Mouse (Mus musculus) cerebellum, adult 9-11 months (tissue): ENCODE results near the gene Foxj1.
"Not testable (repeated sequence)": the region's sequence is repeated elsewhere in the genome, so short reads cannot be mapped to it uniquely, and the experiment has no call there.

Experiments used
- DNase-seq: peaks from one replicate; pipeline ENCODE4 v3.0.0; 2022

Foxj1 gene

GRCm38 (mm10) chr11:116335244-116336036 is at the start of gene Foxj1:
Foxj1 (minus strand) TSS chr11:116335399.
- peak; percentile 85 for DNase-seq

GRCm38 (mm10) chr11:116384171-116384570 is 49.0 kb upstream of the Foxj1 start:
- DNase-seq: no peak

DNA sequence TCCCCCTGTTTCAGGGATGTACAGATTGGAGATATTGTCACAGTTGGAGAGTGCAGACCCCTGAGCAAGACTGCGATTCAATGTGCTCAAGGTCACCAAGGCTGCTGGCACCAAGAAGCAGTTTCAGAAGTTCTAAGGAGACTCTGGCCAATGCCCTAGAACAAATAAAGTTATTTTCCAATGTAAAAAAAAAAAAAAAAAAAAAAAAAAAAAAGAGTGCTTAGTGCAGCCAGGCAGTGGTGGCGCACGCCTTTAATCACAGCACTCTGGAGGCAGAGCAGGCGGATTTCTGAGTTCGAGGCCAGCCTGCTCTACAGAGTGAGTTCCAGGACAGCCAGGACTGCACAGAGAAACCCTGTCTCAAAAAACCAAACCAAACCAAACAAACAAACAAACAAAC is 47.9 kb upstream of the Foxj1 start:
- DNase-seq: not testable (repeated sequence)

GRCm38 (mm10) chr11:116380767-116381166 is 45.6 kb upstream of the Foxj1 start:
- DNase-seq: no peak

DNA sequence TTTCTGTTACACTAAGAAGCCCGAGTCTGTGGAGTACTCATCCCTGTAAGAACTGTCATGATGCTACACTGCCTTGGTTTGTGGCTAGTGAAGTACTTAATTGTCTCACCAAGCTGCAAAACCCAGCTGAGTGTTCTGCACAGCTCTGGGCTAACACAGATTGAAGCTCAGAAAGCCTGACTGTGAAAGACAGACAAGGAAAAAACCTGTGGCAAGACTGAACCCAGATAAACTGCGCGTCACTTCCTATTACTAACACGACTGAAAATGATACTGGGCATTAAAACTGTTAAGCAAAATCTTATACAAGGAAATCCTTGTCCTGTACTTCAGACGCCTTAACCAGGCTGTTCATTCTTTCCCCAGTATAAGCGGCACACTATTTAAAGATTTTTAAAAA is 44.3 kb upstream of the Foxj1 start:
- DNase-seq: no peak

DNA sequence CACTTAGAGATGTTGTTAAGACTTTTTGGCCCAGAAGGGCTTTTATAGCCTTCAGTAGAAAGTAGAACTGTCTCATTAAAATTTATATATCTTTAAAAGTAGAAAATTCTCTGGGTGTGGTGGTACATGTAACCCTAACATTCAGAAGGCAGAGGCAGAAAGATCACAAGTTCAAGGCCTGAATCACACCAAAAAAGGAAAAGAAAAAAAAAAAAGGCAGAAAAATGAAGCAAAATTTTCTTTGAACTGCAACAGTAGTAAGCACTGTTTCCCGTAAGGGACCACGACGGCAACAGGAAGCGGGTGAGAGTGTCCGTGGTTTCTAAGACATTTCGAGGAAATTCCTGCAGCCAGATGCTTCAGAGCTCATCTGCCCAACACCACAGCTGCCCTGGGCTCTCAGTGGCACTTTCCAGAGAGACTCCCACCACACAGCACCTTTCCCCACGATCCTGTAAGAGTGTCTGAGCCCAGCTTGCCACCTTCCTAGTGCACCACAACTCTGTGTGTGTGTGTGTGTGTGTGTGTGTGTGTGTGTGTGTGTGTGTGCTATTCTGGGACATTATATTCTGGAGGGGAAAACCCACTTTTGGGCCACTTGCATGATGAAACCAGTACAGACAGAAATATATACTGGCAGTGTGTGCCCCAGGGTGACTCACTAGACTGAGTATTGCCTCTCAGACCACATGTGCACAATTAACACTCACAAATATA is 41.9 kb upstream of the Foxj1 start:
- no peak for DNase-seq

DNA sequence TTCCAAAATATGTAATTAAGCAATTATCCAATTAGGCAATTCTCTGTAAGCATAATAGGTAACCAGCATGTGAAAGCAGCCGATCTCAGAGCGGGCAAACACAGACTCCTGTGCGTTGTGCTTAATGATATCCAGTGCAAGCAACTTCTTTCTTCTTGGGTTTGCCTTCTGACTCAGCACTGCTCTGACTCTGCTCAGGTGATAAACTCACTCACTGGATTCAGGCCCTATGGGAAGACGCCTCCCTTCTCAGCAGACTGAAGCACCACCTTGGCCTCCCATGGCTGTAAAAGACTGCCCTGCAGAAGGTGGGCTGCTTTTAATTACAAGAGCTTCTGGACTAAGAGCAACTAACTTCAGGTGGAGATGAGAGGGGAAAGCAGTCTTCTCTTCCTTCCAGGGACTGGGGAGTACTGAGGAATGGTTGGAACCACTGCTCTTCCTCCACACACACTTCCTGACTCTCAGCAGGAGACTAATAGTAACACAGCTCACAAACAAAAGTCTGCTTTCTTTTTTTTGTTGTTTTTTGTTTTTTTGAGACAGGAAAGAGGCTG is 36.8 kb upstream of the Foxj1 start:
- DNase-seq: no peak

DNA sequence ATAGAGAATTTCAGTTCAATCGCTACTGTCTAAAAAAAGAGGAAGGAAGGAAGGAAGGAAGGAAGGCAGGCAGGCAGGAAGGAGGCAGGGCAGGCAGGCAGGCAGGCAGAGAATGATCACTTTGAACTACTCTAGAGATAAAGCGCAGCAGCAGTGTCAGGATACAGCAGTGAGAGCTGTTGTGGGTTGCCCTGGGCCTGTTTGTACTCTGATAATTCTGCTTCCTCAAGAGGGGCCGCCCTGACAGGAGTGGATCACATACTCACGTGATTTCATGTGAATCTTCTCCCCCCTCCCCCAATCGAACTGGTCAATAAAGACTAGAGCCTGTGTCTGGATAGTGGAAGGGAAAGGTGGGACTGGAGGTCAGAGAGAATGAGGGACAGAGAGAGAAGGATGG is 34.4 kb upstream of the Foxj1 start:
- DNase-seq: no peak

DNA sequence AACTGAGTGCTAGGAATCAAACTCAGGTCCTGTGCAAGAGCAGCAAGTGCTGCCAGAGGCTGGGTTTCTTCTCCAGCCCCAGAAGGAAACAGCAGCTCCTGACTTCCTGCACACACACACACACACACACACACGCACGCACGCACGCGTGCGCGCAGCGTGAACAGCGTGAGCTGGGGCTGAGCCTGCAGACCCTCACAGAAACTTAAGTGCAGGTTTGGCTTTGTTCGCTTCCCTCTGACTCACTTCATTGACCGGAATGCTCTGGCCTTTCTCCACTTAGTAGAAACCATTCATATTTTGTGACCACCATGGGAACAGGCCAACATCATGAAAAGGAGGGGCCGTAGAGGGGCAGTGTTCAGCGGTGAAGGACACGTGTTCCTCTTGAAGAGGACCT is 33.9 kb upstream of the Foxj1 start:
- DNase-seq: no peak

DNA sequence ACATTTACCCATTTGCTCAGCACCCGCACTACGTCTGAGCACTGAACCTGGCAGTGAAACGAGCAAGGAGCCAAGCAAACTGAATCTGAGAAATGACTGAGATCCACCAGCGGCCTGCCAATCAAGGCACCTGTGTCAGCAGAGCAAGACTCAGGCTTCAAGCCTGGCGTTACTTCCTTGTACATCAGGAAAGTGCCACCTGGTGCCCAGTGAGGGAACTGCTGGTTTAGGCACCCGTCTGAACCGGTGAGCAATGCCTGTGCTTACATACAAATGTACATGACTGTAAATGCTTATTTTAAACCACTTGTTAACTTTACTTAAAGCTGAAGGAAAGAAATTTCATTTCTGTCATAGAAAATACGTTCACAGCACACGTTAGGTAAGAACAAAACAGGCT is 32.9 kb upstream of the Foxj1 start:
- DNase-seq: peak; percentile 75

- DNase-seq: no peak
These were observed 31.4 kb upstream of the Foxj1 start for GRCm38 (mm10) chr11:116366647-116367046.

- no peak for DNase-seq
These were observed 30.9 kb upstream of the Foxj1 start for GRCm38 (mm10) chr11:116366124-116366523.

DNA sequence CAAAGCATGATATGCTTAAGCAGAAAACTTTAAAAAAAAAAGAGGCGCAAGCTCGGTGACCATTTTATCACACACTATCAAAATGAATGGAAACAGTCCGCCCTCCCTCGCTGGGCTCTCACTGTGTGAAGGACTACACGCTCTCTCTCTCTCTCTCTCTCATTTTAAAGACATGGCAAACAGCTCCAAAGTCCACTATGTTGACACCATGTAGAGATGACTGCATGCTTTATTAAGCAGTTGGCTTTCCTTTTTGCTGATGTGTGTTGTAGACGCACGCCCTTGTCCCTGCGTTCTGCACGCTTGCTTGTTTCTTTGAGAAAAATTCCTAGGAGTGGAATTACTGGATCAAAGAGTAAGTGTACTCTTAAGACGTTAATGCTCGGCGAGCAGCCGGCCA is 30.2 kb upstream of the Foxj1 start:
- DNase-seq: no peak

DNA sequence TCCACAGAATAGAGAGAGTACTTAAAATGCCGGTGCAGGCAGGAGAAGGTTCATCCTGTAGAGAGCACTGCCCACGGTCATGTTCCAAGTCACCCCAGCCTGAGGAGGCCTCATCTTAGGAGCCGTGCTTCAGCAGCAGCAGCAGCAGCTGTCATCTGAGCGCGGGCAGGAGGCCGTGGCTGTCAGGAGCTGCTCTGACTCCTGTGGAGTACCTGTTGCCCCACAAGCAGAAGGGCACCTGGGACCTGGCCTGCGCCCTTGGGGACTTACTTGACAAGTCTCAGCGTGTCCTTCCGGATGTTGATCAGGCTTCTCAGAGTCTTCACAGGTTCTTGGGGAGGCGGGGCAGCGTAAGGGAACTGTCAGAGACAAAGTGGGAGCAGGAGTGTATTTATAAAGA is 26.8 kb upstream of the Foxj1 start:
- DNase-seq: no peak

DNA sequence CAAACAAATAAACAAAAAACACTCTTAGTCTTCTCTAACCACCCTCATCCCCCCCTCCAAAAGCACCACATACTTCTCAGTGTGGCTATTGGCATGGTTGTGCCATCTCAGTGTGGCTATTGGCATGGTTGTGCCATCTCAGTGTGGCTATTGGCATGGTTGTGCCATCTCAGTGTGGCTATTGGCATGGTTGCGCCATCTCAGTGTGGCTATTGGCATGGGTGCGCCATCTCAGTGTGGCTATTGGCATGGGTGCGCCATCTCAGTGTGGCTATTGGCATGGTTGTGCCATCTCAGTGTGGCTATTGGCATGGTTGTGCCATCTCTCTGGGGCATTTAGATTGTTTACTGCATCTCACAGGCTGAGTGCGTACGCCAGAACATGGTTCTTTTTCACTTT is 25.7 kb upstream of the Foxj1 start:
- DNase-seq: peak; percentile 57

DNA sequence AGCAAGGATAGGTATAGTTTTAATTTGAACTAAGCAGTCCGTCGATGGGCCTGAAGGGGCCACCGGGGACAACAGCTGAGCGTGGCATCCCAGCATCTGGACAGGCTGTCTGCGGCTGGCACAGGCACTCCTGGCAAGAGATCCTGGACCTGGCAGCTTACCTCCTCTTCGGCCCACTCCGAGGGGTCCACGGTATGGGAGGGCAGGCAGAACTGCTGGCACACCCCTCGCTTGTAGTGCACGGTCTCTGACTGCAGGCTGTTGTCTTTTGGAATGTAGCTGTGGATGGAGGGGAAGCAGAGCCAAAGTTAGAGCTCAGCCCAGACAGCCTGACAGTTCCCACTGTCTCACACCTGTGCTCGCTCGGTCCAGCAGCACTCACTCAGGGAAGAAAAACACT is 24.5 kb upstream of the Foxj1 start:
- no peak for DNase-seq

DNA sequence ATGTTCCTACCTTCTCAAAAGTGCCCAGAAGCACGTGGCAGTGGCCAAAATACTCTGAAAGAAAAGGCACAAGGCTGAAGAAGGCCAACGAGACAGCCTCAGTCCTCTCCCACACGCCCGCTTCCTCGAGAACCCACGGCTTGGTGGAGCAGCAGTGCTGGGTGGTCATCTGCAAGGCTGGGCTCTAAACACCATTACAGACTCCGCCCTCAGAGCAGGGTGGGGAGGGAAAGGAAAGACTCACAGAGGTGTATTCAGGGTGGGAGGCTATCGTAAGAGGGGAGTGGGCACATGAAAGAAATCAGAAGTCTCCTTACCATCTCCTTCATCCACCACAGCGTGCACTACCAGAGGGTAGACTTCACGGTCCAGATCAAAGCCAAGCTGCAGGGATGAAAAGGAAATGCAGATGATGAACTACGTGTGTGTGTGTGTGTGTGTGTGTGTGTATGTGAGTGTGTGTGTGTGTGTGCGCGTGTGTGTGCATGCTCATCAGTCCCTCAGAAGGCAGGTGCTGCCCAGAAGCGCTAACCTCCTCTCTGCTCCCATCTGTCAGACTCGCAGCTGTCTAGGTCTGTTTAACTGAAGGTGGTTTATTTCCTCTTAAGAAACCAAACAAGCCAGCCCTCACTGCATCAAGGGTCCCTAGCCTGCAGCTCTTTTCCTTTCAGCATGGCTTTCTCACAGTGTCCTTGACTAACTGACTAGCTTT is 23.9 kb upstream of the Foxj1 start:
- DNase-seq: no peak

DNA sequence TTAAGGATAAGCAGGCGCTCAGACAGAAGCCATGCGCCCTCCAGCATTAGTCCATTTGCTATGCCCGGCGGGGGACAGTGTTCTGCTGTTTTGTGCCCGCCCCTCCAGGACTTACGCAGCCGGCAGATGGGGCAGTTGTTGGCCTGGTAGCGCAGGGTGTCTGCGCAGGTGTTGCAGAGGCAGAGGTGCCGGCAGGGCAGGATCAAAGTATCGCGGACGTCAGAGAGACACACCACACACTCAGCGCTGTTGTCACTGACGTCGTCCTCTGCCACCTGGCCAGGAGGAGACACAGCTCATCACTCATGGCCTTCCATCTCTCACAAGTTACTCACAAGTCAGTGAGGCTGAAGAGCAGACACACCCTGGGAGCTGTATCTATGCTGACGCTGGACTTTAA is 19.3 kb upstream of the Foxj1 start:
- DNase-seq: no peak

GRCm38 (mm10) chr11:116353535-116353934 is 18.3 kb upstream of the Foxj1 start:
- DNase-seq: no peak

DNA sequence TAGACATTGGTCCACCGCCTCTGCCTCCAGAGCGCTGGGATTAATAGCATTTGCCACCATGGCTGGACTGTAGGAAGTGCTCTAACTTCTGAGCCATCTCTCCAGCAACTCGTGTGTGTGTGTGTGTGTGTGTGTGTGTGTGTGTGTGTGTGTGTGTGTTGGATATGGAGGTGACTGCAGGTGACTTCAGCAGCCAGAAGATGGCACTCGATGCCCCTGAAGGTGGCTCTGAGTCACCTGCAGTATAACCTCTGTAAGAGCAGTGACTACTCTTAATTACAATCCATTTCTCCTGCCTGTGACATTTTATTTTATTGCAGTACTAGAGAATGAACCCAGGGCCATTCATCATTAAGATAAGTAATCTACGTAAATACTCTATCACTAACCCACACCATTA is 16.1 kb upstream of the Foxj1 start:
- DNase-seq: no peak

DNA sequence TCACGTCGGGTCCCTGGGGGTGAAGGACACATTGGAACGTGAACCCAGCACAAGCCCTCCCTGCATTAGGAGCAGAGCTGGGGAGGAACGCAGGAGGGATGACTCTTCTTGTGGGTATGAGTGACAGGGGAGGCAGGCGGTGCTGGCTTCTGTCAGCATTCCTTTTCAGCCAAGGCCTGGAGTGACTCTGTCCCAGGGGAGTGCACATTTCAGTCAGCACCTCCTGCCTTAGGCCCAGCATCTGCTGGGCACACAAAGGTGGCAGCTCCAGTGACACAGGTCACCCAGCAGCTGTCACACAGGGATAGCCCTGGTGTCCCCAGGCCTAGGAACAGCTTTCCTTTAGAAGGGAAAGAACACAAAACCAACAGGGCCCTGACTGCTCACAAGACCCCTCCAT is 12.8 kb upstream of the Foxj1 start:
- DNase-seq: no peak

DNA sequence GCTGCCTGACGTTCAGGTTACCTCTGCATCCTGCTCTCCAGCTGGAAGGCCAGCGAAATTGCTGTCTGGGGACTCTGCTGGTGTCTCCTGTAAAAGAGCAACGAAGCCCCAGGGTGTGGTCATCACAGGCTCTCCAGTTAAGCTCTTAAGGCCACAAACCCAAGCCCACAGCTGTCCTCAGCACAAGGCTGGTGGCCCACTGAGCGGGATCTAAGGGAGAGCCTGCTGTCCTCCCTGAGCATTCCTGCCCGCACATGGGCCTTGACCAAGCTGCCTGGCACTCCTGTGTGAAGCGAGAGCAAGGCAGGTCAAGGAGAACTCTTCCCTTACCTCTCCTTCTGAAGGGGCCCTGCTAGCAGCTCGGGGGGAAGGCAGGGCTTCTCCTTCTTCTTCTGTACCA is 11.8 kb upstream of the Foxj1 start:
- no peak for DNase-seq

DNA sequence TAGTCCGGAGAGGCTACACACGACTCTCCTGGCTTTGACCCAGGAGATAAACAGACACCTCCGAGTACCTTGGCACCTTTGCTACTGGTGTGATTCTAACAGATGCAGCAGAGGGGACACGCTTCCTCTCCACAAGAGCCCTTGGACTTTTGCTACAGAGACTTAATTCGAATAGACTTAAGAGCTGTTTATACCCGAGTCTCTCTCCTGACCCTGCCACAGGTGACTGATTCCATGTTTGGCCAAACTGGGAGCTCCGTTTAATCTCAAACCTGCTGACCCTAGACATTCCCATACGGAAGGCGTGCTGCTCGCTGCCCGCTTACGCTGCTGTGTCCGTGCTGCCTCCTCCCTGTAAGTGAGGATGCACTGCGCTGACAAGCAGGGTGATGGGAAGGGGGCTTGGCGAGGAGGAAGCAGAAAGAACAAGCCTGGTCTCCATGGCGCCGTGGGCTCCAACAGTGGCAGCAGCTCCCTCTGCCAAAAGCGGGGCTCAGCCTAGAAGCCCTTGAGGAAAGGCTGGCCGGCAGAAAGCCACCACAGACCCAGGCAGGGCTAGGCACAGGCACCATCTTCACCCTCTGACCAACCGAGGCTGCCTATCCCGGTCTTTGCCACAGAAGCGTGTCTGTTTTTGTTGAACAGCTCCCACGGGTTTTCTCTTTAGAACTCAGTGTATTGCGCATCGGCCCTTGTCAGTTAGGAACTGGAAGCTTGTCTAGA is 7.0 kb upstream of the Foxj1 start:
- peak; percentile 22 for DNase-seq
